Comparison of ENCODE assay signal across 21 mouse cellular contexts in the genomic region with DNA sequence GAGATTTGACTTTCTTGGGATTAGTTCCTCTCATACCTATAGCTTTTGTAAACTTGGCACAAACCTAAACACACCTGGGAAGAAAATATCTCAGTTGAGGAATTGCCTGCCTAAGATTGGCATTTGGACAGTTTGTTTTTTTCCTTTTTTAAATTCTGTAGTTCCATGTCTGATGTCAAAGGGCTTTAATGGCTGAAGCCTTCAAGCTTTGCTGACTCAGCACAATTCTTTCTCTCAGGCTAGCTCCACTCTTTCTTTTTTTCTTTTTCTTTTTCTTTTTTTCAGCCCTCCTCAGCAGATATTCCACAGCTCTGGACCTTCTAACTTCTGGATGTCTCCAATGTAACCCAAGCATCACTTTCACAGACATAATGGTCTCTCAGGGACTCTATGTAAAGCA.
DNase-seq lines count a peak whose midpoint lies in the region; TF ChIP-seq lines count a peak whose summit lies in the region.
"Had no signal": no experiment of that assay in that cellular context is flagged by ENCODE, and none has a peak within 500 bp of the region (broad histone marks: within the 10 kb centered on the region; RNA-seq: fewer than 3 reads in every experiment).

No protein-coding gene starts in this region.

- no peak for DNase-seq in CH12.LX (ENCODE audit: extremely low read depth)
- no peak for DNase-seq in ES-E14 (ENCODE audit: low read depth, low spot score)
- no peak for DNase-seq in MEL (ENCODE audit: low read depth, low spot score)
- no peak for DNase-seq in right cerebral cortex, postnatal 36 days (ENCODE audit: low spot score in 2 of 2)
- DNase-seq in lung, postnatal 10 days: no peak
- no peak for DNase-seq in heart, adult 8-10 months (ENCODE audit: low spot score)
- DNase-seq: adrenal gland, adult 2 months; adrenal gland, adult 8-10 months; adrenal gland, postnatal 10 days; adrenal gland, postnatal 14 days; adrenal gland, postnatal 25 days; adrenal gland, postnatal 36 days; B cell, adult 2 months; cerebellum, adult 11 months; cerebellum, adult 11-12 months; cerebellum, adult 18-20 months; cerebellum, adult 2 months; cerebellum, adult 8-10 months; cerebellum, adult 9-10 months had no signal

- H3K4me3 ChIP-seq in CH12.LX (replicated peaks in 1 of 3; ENCODE audit: low read depth in 2 of 3, low read length in 2 of 3, poor library complexity in 1 of 3) (no peak overlapping the region), ES-E14 (ENCODE audit: insufficient read depth in 1 of 2, low read depth in 1 of 2, low read length in 2 of 2, poor library complexity in 1 of 2, severe bottlenecking in 1 of 2) (no peak overlapping the region), MEL (ENCODE audit: control insufficient read depth in 1 of 2, insufficient read depth in 1 of 2, low read depth in 2 of 2, low read length in 2 of 2) (no peak overlapping the region)

- TF ChIP-seq RAD21 in CH12.LX (IDR thresholded peaks at IDR 0.05; ENCODE audit: low read depth, low read length): no peak
- no peak for TF ChIP-seq RAD21 in MEL (IDR thresholded peaks at IDR 0.05; ENCODE audit: low read depth, low read length)

- in situ Hi-C loops in CH12.LX (cut with MboI; ENCODE audit: low pct_ligation_motif_present, low pct_unique_long_range_greater_than_20kb, low sequenced_read_pairs) (no loop called here), ES-E14 (cut with MboI; ENCODE audit: low sequenced_read_pairs in 2 of 2, unreplicated experiment in 2 of 2) (no loop called here)

- H3K9ac ChIP-seq in CH12.LX (ENCODE audit: insufficient read depth, low read depth): no peak overlapping the region
- H3K9ac ChIP-seq in ES-E14 (ENCODE audit: insufficient read depth, low read depth, low read length, poor library complexity, severe bottlenecking): no peak overlapping the region
- no peak overlapping the region for H3K9ac ChIP-seq in MEL (ENCODE audit: control insufficient read depth, low read depth, low read length, poor library complexity, severe bottlenecking)

- TF ChIP-seq EP300 in CH12.LX (IDR thresholded peaks at IDR 0.05; ENCODE audit: low read length) (no peak), MEL (IDR thresholded peaks at IDR 0.05; ENCODE audit: low read depth in 1 of 2, low read length in 2 of 2) (no peak)

- H3K27ac ChIP-seq in CH12.LX (ENCODE audit: insufficient read depth, low read depth): no peak overlapping the region
- H3K27ac ChIP-seq in ES-E14 (ENCODE audit: insufficient read depth, low read depth, low read length, poor library complexity, severe bottlenecking): no peak overlapping the region
- H3K27ac ChIP-seq in MEL (ENCODE audit: control insufficient read depth, low read depth, low read length): no peak overlapping the region

- H3K4me1 ChIP-seq in CH12.LX (ENCODE audit: control insufficient read depth in 1 of 2, insufficient read depth in 2 of 2) (0 out of 4 replicates have a peak, but pooled peaks cover 0 to 2% of the 10 kb centered on the region in 2 experiments), ES-E14 (ENCODE audit: control insufficient read depth in 2 of 2, insufficient read depth in 2 of 2, low read length in 2 of 2, poor library complexity in 1 of 2) (no peaks in the 10 kb centered on the region), MEL (ENCODE audit: control insufficient read depth in 1 of 2, insufficient read depth in 2 of 2, low read length in 2 of 2) (no peaks in the 10 kb centered on the region)

- TF ChIP-seq CTCF in CH12.LX (conservative IDR thresholded peaks at IDR 0.05 in 1 of 2, IDR thresholded peaks at IDR 0.05 in 1 of 2; ENCODE audit: low read depth in 2 of 2, low read length in 2 of 2) (no peak), MEL (IDR thresholded peaks at IDR 0.05 in 2 of 3, conservative IDR thresholded peaks at IDR 0.05 in 1 of 3; ENCODE audit: control insufficient read depth in 1 of 3, insufficient read depth in 1 of 3, low read depth in 2 of 3, low read length in 3 of 3, poor library complexity in 1 of 3, severe bottlenecking in 1 of 3) (no peak)

- dilution Hi-C loops in CH12.LX (cut with MboI; ENCODE audit: extremely low pct_ligation_motif_present, extremely low pct_unique_long_range_greater_than_20kb, low sequenced_read_pairs): no loop called here

- H3K79me2 ChIP-seq in CH12.LX (replicated peaks; ENCODE audit: control insufficient read depth, extremely low read depth, insufficient read depth, poor library complexity, severe bottlenecking): no peaks in the 10 kb centered on the region
- no peaks in the 10 kb centered on the region for H3K79me2 ChIP-seq in MEL (ENCODE audit: control insufficient read depth, insufficient read depth, low read length, poor library complexity)

- no peak for TF ChIP-seq POLR2A in CH12.LX (IDR thresholded peaks at IDR 0.05; ENCODE audit: low read depth, low read length)
- no peak for TF ChIP-seq POLR2A in MEL (IDR thresholded peaks at IDR 0.05; ENCODE audit: control insufficient read depth in 1 of 2, insufficient read depth in 1 of 2, low read depth in 1 of 2, low read length in 2 of 2, poor library complexity in 1 of 2)

- no peaks in the 10 kb centered on the region for H3K9me3 ChIP-seq in CH12.LX (replicated peaks; ENCODE audit: low read length)
- H3K9me3 ChIP-seq in ES-E14 (ENCODE audit: control insufficient read depth, insufficient read depth, low read depth, low read length): no peaks in the 10 kb centered on the region
- no peaks in the 10 kb centered on the region for H3K9me3 ChIP-seq in MEL (replicated peaks; ENCODE audit: insufficient read depth, low read length)
- H3K9me3 ChIP-seq: G1E had no signal

- H3K4me2 ChIP-seq in CH12.LX (ENCODE audit: insufficient read depth, low read depth, poor library complexity, severe bottlenecking): no peak overlapping the region

- H3K36me3 ChIP-seq in CH12.LX (replicated peaks in 1 of 2; ENCODE audit: control insufficient read depth in 1 of 2, insufficient read depth in 1 of 2, low read length in 1 of 2) (no peaks in the 10 kb centered on the region), ES-E14 (ENCODE audit: control insufficient read depth, insufficient read depth, low read length, poor library complexity, severe bottlenecking) (no peaks in the 10 kb centered on the region), MEL (ENCODE audit: control insufficient read depth in 1 of 2, insufficient read depth in 2 of 2, low read length in 2 of 2) (no peaks in the 10 kb centered on the region)
- H3K36me3 ChIP-seq: G1E had no signal

- H3K27me3 ChIP-seq in CH12.LX (replicated peaks) (no peaks in the 10 kb centered on the region), MEL (ENCODE audit: control insufficient read depth in 1 of 2, insufficient read depth in 2 of 2, low read length in 2 of 2) (peaks cover 0 to 2% of the 10 kb centered on the region in 2 experiments; a peak in 2 of 4 replicates)
- H3K27me3 ChIP-seq: Patski had no signal

TF ChIP-seq in CH12.LX, 34 proteins besides CTCF, POLR2A, EP300 and RAD21:
- TF ChIP-seq ZMIZ1 (IDR thresholded peaks at IDR 0.05; ENCODE audit: low read depth, low read length) (no peak), MAFK (IDR thresholded peaks at IDR 0.05; ENCODE audit: insufficient replicate concordance, low read length) (peak; percentile 99)

TF ChIP-seq in ES-E14, 5 proteins besides CTCF, POLR2A, EP300 and RAD21:
- no peak for TF ChIP-seq ZNF384 (IDR thresholded peaks at IDR 0.05; ENCODE audit: low read depth, low read length)
- TF ChIP-seq CHD2 (IDR thresholded peaks at IDR 0.05; ENCODE audit: low read depth, low read length): no peak
- peak; percentile 99 for TF ChIP-seq MAFK (IDR thresholded peaks at IDR 0.05; ENCODE audit: insufficient read depth, low read depth, low read length)
- TF ChIP-seq ZC3H11A (IDR thresholded peaks at IDR 0.05; ENCODE audit: borderline replicate concordance, low read depth, low read length): no peak
- TF ChIP-seq HCFC1 (IDR thresholded peaks at IDR 0.05; ENCODE audit: borderline replicate concordance, insufficient read depth, low read length): no peak

TF ChIP-seq in MEL, 35 proteins besides CTCF, POLR2A, EP300 and RAD21:
- TF ChIP-seq MAFK (IDR thresholded peaks at IDR 0.05; ENCODE audit: borderline replicate concordance, low read depth, low read length) (peak; percentile 93), HCFC1 (IDR thresholded peaks at IDR 0.05; ENCODE audit: low read depth, low read length) (no peak)
